Mouse (Mus musculus): ENCODE measurements at regions not wholly inside any gene's neighbourhood (a gene's known extent, or its start where the extent isn't known, plus 50 kb on each side); places are given as distances from the start of the nearest gene placed in this dataset.

GRCm38 (mm10) chr6:13523463-13524202 is 84.3 kb downstream of the Tmem168 start:
- 85% methylated on average over 8 of the region's 8 CpGs for WGBS
- no peaks in the 10 kb centered on the region for H3K36me3 ChIP-seq (ENCODE audit: insufficient read depth, low read length)
- no peaks in the 10 kb centered on the region for H3K9me3 ChIP-seq (replicated peaks; ENCODE audit: low read length)
- no peak for DNase-seq (ENCODE audit: low spot score)
- H3K27ac ChIP-seq: no peak overlapping the region
- no peak for ATAC-seq (replicated peaks; ENCODE audit: low FRiP score, low read depth)
- H3K4me3 ChIP-seq (replicated peaks; ENCODE audit: low read depth, low read length): no peak overlapping the region
- no peak for TF ChIP-seq CTCF (IDR thresholded peaks at IDR 0.05; ENCODE audit: low read depth)
- H3K9ac ChIP-seq (ENCODE audit: low read depth, low read length): no peak overlapping the region
- H3K27me3 ChIP-seq (ENCODE audit: insufficient read depth, low read length): no peaks in the 10 kb centered on the region
- H3K4me1 ChIP-seq (replicated peaks; ENCODE audit: insufficient read depth, low read length): no peaks in the 10 kb centered on the region
- no peak overlapping the region for H3K4me2 ChIP-seq (ENCODE audit: low read length)

GRCm38 (mm10) chr6:13514126-13514525 is 93.8 kb downstream of the Tmem168 start:
- WGBS: 66% methylated on average over 3 of the region's 3 CpGs
- TF ChIP-seq CTCF (IDR thresholded peaks at IDR 0.05; ENCODE audit: low read depth): no peak
- Histone ChIP-seq H3K9ac (ENCODE audit: low read depth, low read length) (no peak overlapping the region), H3K4me1 (replicated peaks; ENCODE audit: insufficient read depth, low read length) (no peaks in the 10 kb centered on the region), H3K4me3 (replicated peaks; ENCODE audit: low read depth, low read length) (no peak overlapping the region), H3K4me2 (ENCODE audit: low read length) (no peak overlapping the region), H3K9me3 (replicated peaks; ENCODE audit: low read length) (no peaks in the 10 kb centered on the region), H3K27ac (no peak overlapping the region), H3K36me3 (ENCODE audit: insufficient read depth, low read length) (no peaks in the 10 kb centered on the region), H3K27me3 (ENCODE audit: insufficient read depth, low read length) (no peaks in the 10 kb centered on the region)
- no peak for ATAC-seq (replicated peaks; ENCODE audit: low FRiP score, low read depth)
- no peak for DNase-seq (ENCODE audit: low spot score)

DNA sequence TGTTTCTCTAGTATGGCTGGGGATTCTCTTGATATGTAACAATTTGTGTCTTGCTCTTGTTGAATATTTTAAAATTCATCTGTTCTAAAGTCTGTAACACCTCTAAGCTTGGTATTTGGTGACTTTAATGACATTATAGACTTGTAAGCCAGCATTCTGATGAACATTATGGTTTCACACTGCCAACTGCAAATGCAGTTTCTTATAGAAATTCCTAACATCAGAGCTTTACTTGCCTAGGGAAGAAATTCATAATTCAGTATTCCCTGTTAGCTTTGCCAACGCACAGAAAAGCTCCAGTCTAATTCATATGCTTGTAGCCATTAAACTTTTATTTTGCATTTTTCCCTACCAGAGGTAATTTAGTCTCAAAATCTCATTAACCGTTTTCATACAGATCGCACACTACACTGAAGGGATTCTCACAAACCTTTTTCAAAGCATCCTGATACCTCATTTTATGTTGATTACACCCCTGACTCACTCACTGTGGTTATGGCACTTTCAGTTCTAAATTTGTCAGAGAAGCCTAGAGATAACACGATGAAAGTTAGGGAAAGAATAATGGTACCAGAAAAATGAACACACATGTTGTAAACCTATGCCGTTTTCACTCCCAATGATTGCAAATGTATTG is 131.3 kb downstream of the Tmem168 start:
- 90% methylated on average over 5 of the region's 5 CpGs for WGBS
- TF ChIP-seq CTCF (IDR thresholded peaks at IDR 0.05; ENCODE audit: low read depth): no peak

DNA sequence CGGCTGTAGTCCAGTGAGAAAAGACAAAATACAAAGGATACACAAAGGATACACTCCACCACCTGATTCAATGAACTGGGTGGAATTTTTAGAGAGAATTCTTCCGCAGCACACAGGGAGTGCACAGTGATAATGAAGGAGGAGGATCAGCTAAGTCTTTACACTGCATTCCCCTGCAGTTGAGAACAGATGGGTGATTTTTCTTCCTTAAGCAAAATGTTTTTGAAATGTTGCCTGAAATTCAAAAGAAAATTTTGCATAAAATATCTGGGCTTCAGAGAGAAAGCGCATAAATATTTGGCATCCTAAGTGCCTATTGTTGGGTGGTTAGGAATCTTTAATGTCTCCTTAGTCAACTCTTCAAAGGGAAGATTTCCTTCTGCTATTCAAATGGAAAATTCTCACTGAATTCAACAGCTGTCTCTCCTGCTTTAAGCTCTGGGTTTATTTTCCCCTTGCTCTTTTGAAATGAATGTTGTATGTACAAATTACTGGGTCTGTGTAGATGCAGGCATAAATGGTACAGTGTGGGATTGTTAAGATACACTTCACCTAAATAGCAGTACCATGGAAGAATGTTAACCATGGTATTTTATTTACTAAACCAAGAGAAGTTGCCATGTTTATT is 158.6 kb downstream of the Tmem168 start:
- no peak overlapping the region for H3K4me3 ChIP-seq (replicated peaks; ENCODE audit: low read depth, low read length)
- H3K9ac ChIP-seq (ENCODE audit: low read depth, low read length): no peak overlapping the region
- no peak for ATAC-seq (replicated peaks; ENCODE audit: low FRiP score, low read depth)
- H3K36me3 ChIP-seq (ENCODE audit: insufficient read depth, low read length): no peaks in the 10 kb centered on the region
- H3K4me1 ChIP-seq (replicated peaks; ENCODE audit: insufficient read depth, low read length): no peaks in the 10 kb centered on the region
- H3K27me3 ChIP-seq (ENCODE audit: insufficient read depth, low read length): no peaks in the 10 kb centered on the region
- no peak for DNase-seq (ENCODE audit: low spot score)
- no peak overlapping the region for H3K4me2 ChIP-seq (ENCODE audit: low read length)
- H3K9me3 ChIP-seq (replicated peaks; ENCODE audit: low read length): no peaks in the 10 kb centered on the region
- no peak overlapping the region for H3K27ac ChIP-seq
- WGBS: 77% methylated on average over 3 of the region's 3 CpGs
- TF ChIP-seq CTCF (IDR thresholded peaks at IDR 0.05; ENCODE audit: low read depth): no peak

More for the DNA sequence above, 131.3 kb downstream of the Tmem168 start:
- H3K4me3 ChIP-seq (replicated peaks; ENCODE audit: low read depth, low read length): no peak overlapping the region
- H3K9me3 ChIP-seq (replicated peaks; ENCODE audit: low read length): no peaks in the 10 kb centered on the region
- no peak overlapping the region for H3K4me2 ChIP-seq (ENCODE audit: low read length)
- H3K36me3 ChIP-seq (ENCODE audit: insufficient read depth, low read length): no peaks in the 10 kb centered on the region
- H3K27me3 ChIP-seq (ENCODE audit: insufficient read depth, low read length): no peaks in the 10 kb centered on the region
- no peak overlapping the region for H3K9ac ChIP-seq (ENCODE audit: low read depth, low read length)
- DNase-seq (ENCODE audit: low spot score) (no peak), ATAC-seq (replicated peaks; ENCODE audit: low FRiP score, low read depth) (no peak)
- no peaks in the 10 kb centered on the region for H3K4me1 ChIP-seq (replicated peaks; ENCODE audit: insufficient read depth, low read length)
- H3K27ac ChIP-seq: no peak overlapping the region

DNA sequence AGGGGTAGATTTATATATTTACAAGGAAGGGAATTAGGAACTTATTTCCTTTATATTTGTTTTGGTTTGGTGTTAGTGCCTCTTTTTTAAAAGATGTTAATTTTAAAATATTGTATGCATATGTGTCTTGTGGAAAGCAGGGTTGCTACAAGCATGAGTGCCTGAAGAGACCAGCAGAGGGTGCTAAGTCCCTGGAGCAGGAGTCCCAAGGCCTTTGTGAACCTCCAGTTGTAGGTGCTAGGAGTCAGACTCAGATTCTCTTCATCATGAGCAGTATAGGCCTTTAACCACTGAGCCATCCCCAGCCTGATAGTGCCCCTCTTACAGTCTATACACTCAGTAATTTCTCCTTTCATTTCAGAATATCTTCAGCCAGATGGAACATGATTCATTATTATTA is 189.0 kb upstream of the Vwde start:
- Histone ChIP-seq H3K27me3 (ENCODE audit: insufficient read depth, low read length) (no peaks in the 10 kb centered on the region), H3K9ac (ENCODE audit: low read depth, low read length) (no peak overlapping the region), H3K4me1 (replicated peaks; ENCODE audit: insufficient read depth, low read length) (no peaks in the 10 kb centered on the region), H3K36me3 (ENCODE audit: insufficient read depth, low read length) (no peaks in the 10 kb centered on the region), H3K9me3 (replicated peaks; ENCODE audit: low read length) (no peaks in the 10 kb centered on the region), H3K4me3 (replicated peaks; ENCODE audit: low read depth, low read length) (no peak overlapping the region), H3K4me2 (ENCODE audit: low read length) (no peak overlapping the region), H3K27ac (no peak overlapping the region)
- peak; percentile 64 for TF ChIP-seq CTCF (IDR thresholded peaks at IDR 0.05; ENCODE audit: low read depth)
- ATAC-seq (replicated peaks; ENCODE audit: low FRiP score, low read depth) (no peak), DNase-seq (ENCODE audit: low spot score) (peak; percentile 3)

GRCm38 (mm10) chr6:13413092-13413491 is 188.3 kb upstream of the Vwde start:
- Histone ChIP-seq H3K9me3 (replicated peaks; ENCODE audit: low read length) (no peaks in the 10 kb centered on the region), H3K4me2 (ENCODE audit: low read length) (no peak overlapping the region), H3K36me3 (ENCODE audit: insufficient read depth, low read length) (no peaks in the 10 kb centered on the region), H3K27ac (no peak overlapping the region), H3K4me1 (replicated peaks; ENCODE audit: insufficient read depth, low read length) (no peaks in the 10 kb centered on the region), H3K4me3 (replicated peaks; ENCODE audit: low read depth, low read length) (no peak overlapping the region), H3K9ac (ENCODE audit: low read depth, low read length) (no peak overlapping the region), H3K27me3 (ENCODE audit: insufficient read depth, low read length) (no peaks in the 10 kb centered on the region)
- DNase-seq (ENCODE audit: low spot score): no peak
- ATAC-seq (replicated peaks; ENCODE audit: low FRiP score, low read depth): no peak
- no peak for TF ChIP-seq CTCF (IDR thresholded peaks at IDR 0.05; ENCODE audit: low read depth)
- WGBS: 73% methylated on average over 3 of the region's 3 CpGs
